ENCODE assay signal across 8 mouse cellular contexts in genomic region chr8:71558958-71559690, GRCm38 (mm10). TPM values are rescaled to one million over a fixed set of nuclear protein-coding genes. Genes with fewer than 3 reads are reported as not detected.
A peak's percentile ranks its signal among the peaks of the same experiment; 100 is the strongest.
DNase-seq lines count a peak whose midpoint lies in the region; ATAC-seq and TF ChIP-seq lines count a peak whose summit lies in the region.

No protein-coding gene starts in this region.

- peak overlapping the region; percentile 49 for H3K4me3 ChIP-seq in intestine, postnatal 0 days (ENCODE audit: low read depth, low read length)
- peak overlapping the region; percentile 47 for H3K4me3 ChIP-seq in lung, embryonic 14.5 days (ENCODE audit: low read depth, low read length)

- peak; percentile 87 for DNase-seq in MEL-GATA-1-ER (ENCODE audit: extremely low read depth, low read depth)
- DNase-seq in brain, embryonic 14.5 days (ENCODE audit: low read depth) = peak; percentile 60
- DNase-seq in gastrocnemius, postnatal 25 days = peak; percentile 43
- DNase-seq in lung, embryonic 14.5 days = peak; percentile 90
- DNase-seq in urinary bladder, postnatal 36 days (ENCODE audit: low spot score in 2 of 2) = peak; percentile 66 to 78
- DNase-seq in cerebellum, postnatal 4 days (ENCODE audit: low spot score in 2 of 2) = no peak

- 2% methylated on average over 24 of the region's 24 CpGs for WGBS in intestine, postnatal 0 days
- WGBS in lung, embryonic 14.5 days = 1% methylated on average over 24 of the region's 24 CpGs

- peak overlapping the region; percentile 26; the same call in 1 of the 2 replicates for H3K9ac ChIP-seq in intestine, postnatal 0 days (ENCODE audit: low read depth, low read length)
- H3K9ac ChIP-seq in lung, embryonic 14.5 days = peak overlapping the region; percentile 44; the same call in 1 of the 2 replicates

- TF ChIP-seq CTCF in brain, embryonic 14.5 days (IDR thresholded peaks at IDR 0.05; ENCODE audit: borderline replicate concordance, extremely low read depth, insufficient read depth, insufficient read length) = no peak
- TF ChIP-seq CTCF in intestine, postnatal 0 days (IDR thresholded peaks at IDR 0.05; ENCODE audit: low read depth) = peak; percentile 19; the same call in 1 of the 2 replicates
- TF ChIP-seq CTCF in lung, embryonic 14.5 days (IDR thresholded peaks at IDR 0.05; ENCODE audit: low read depth) = no peak

- H3K27ac ChIP-seq in intestine, postnatal 0 days (ENCODE audit: low read depth, low read length) = no peak overlapping the region
- no peak overlapping the region for H3K27ac ChIP-seq in lung, embryonic 14.5 days (ENCODE audit: low read depth)

- no peaks in the 10 kb centered on the region for H3K36me3 ChIP-seq in intestine, postnatal 0 days (ENCODE audit: control insufficient read depth, insufficient read depth)
- no peaks in the 10 kb centered on the region for H3K36me3 ChIP-seq in lung, embryonic 14.5 days (ENCODE audit: insufficient read depth)

- H3K9me3 ChIP-seq in intestine, postnatal 0 days (ENCODE audit: control insufficient read depth) = no peaks in the 10 kb centered on the region; the same call in 1 of the 2 replicates
- H3K9me3 ChIP-seq in lung, embryonic 14.5 days (ENCODE audit: low read depth, low read length) = no peaks in the 10 kb centered on the region

- H3K4me2 ChIP-seq in intestine, postnatal 0 days (replicated peaks; ENCODE audit: low read depth) = peak overlapping the region; percentile 85
- H3K4me2 ChIP-seq in lung, embryonic 14.5 days = peak overlapping the region; percentile 81

- H3K4me1 ChIP-seq in intestine, postnatal 0 days (replicated peaks; ENCODE audit: control insufficient read depth, insufficient read depth, low read length) = peaks cover 5% of the 10 kb centered on the region
- H3K4me1 ChIP-seq in lung, embryonic 14.5 days (ENCODE audit: insufficient read depth) = peaks cover 3% of the 10 kb centered on the region; the same call in 1 of the 2 replicates

- peaks cover 55% of the 10 kb centered on the region for H3K27me3 ChIP-seq in intestine, postnatal 0 days (replicated peaks; ENCODE audit: control insufficient read depth, insufficient read depth, low read length)
- peaks cover 60% of the 10 kb centered on the region for H3K27me3 ChIP-seq in lung, embryonic 14.5 days (ENCODE audit: insufficient read depth, low read length)

- ATAC-seq in intestine, postnatal 0 days = peak; percentile 23
- peak; percentile 71 for ATAC-seq in lung, embryonic 14.5 days (ENCODE audit: insufficient read depth)
- peak; percentile 21 for ATAC-seq in neutrophil, adult 5-6 weeks (ENCODE audit: extremely low read depth, insufficient number of reproducible peaks, low FRiP score, poor library complexity, severe bottlenecking)

- TF ChIP-seq POLR2A in brain, embryonic 14.5 days (IDR thresholded peaks at IDR 0.05; ENCODE audit: borderline replicate concordance, extremely low read depth, insufficient read depth, insufficient read length, poor library complexity, severe bottlenecking) = no peak

RNA-seq across cellular contexts. Expression of gene Tmem221, which starts 0.5 kb away (rescaled TPM):
- 0.07 and 0.16 TPM in 2 replicates for polyA plus RNA-seq in brain, embryonic 14.5 days (2012; rRNA removed)
- not detected for total RNA-seq in gastrocnemius, postnatal 25 days (2021)
- 0.66 and 0.90 TPM in 2 replicates for polyA plus RNA-seq in intestine, postnatal 0 days (2015; fragmentation: Nextera tagmentation; extraction: Ambion mirVana)
- polyA plus RNA-seq in lung, embryonic 14.5 days (2014; fragmentation: Nextera tagmentation; extraction: Ambion mirVana) = 1.9 and 3.2 TPM in 2 replicates
- 0.25 and 0.58 TPM in 2 replicates for total RNA-seq in neutrophil, adult 5-6 weeks (2017)

RNA-seq across cellular contexts. Expression of gene Nxnl1, which starts 7.3 kb away (rescaled TPM):
- not detected in 2 replicates for polyA plus RNA-seq in brain, embryonic 14.5 days (2012; rRNA removed)
- under 1 TPM in 1 of 2 experiments, not detected in 1; 0.24 TPM for total RNA-seq in gastrocnemius, postnatal 25 days (2021)
- polyA plus RNA-seq in intestine, postnatal 0 days (2015; fragmentation: Nextera tagmentation; extraction: Ambion mirVana) = not detected in 2 replicates
- 0.07 TPM in 1 of 2 replicates, not detected in the other for polyA plus RNA-seq in lung, embryonic 14.5 days (2014; fragmentation: Nextera tagmentation; extraction: Ambion mirVana)
- not detected in 2 replicates for total RNA-seq in neutrophil, adult 5-6 weeks (2017)

RNA-seq across cellular contexts. Expression of gene Slc27a1, which starts 9.6 kb away (rescaled TPM):
- 130 and 165 TPM in 2 replicates for polyA plus RNA-seq in brain, embryonic 14.5 days (2012; rRNA removed)
- 10 to 100 TPM; 62.6 to 62.9 TPM for total RNA-seq in gastrocnemius, postnatal 25 days (2021)
- polyA plus RNA-seq in intestine, postnatal 0 days (2015; fragmentation: Nextera tagmentation; extraction: Ambion mirVana) = 14.5 and 14.9 TPM in 2 replicates
- polyA plus RNA-seq in lung, embryonic 14.5 days (2014; fragmentation: Nextera tagmentation; extraction: Ambion mirVana) = 18.5 and 19.9 TPM in 2 replicates
- 3.4 and 5.7 TPM in 2 replicates for total RNA-seq in neutrophil, adult 5-6 weeks (2017)

RNA-seq across cellular contexts. Expression of gene Mvb12a, which starts 16.4 kb away (rescaled TPM):
- 74.0 and 112 TPM in 2 replicates for polyA plus RNA-seq in brain, embryonic 14.5 days (2012; rRNA removed)
- 10 to 100 TPM; 23.0 to 23.6 TPM for total RNA-seq in gastrocnemius, postnatal 25 days (2021)
- polyA plus RNA-seq in intestine, postnatal 0 days (2015; fragmentation: Nextera tagmentation; extraction: Ambion mirVana) = 133 and 143 TPM in 2 replicates
- polyA plus RNA-seq in lung, embryonic 14.5 days (2014; fragmentation: Nextera tagmentation; extraction: Ambion mirVana) = 89.3 and 106 TPM in 2 replicates
- 35.4 and 39.8 TPM in 2 replicates for total RNA-seq in neutrophil, adult 5-6 weeks (2017)

RNA-seq across cellular contexts. Expression of gene Bst2, which starts 21.9 kb away (rescaled TPM):
- 11.4 and 18.1 TPM in 2 replicates for polyA plus RNA-seq in brain, embryonic 14.5 days (2012; rRNA removed)
- total RNA-seq in gastrocnemius, postnatal 25 days (2021) = 1 to 10 TPM; 7.6 to 8.9 TPM
- polyA plus RNA-seq in intestine, postnatal 0 days (2015; fragmentation: Nextera tagmentation; extraction: Ambion mirVana) = 85.5 and 91.5 TPM in 2 replicates
- polyA plus RNA-seq in lung, embryonic 14.5 days (2014; fragmentation: Nextera tagmentation; extraction: Ambion mirVana) = 15.0 and 16.6 TPM in 2 replicates
- total RNA-seq in neutrophil, adult 5-6 weeks (2017) = 7.6 and 18.4 TPM in 2 replicates

Comparison
In these comparisons a context has a peak if more than half of its experiments do, and no peak if none do; other contexts are left out.
1. DNase-seq: peak in MEL-GATA-1-ER (single experiment), brain, embryonic 14.5 days (single experiment), gastrocnemius, postnatal 25 days (single experiment), lung, embryonic 14.5 days (single experiment) and urinary bladder, postnatal 36 days (2 of 2); none in cerebellum, postnatal 4 days (0 of 2).
2. ATAC-seq: peak in every context shown above with its lines; median percentile 71 in lung, embryonic 14.5 days; 23 in intestine, postnatal 0 days; 21 in neutrophil, adult 5-6 weeks.